Mouse (Mus musculus) liver (tissue): ENCODE measurements around the gene Cnpy2.
"Not testable (repeated sequence)": the region's sequence is repeated elsewhere in the genome, so short reads cannot be mapped to it uniquely, and the experiment has no call there.

ENCODE experiments used
- DNase-seq: peaks from one replicate; pipeline ENCODE4 v3.0.0-alpha.2; 2020; ENCODE audit warnings: mixed read lengths

Cnpy2 gene

DNA sequence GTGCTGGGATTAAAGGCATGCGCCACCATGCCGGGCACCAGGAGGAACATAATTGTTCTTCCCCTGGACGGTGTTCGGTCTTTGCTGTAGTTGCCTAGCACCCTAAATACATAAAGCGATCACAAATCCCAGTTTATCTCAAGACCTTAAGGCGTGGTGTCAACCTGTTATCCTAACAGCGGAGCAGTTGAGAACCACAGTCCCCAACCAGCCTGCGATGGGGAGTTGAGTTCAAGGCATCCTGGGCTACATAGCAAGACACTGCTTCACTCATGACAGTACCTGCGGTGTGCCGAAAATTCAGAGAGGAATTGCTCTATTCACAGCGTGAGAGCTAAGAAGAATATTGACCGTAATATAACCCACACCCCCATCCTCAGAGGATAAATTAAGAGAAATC, 618 bp upstream of the Cnpy2 start:
- DNase-seq: no peak

DNA sequence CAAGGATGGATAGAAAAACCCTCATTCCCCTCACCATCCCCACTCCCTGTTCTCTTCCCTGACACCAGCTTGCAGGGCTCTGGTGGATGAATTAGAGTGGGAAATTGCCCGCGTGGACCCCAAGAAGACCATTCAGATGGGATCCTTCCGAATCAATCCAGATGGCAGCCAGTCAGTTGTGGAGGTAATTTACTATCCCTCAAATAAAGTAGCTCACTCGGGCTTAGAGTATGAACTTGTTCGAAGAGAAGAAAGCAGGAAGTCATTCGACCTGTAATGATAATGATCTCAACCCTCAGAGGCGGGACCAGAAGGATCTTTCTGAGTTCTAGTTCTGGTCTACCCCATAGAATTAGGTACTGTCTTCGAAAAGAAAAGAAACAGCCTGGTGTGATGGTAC, 1.3 kb downstream of the Cnpy2 start:
- DNase-seq: no peak

DNA sequence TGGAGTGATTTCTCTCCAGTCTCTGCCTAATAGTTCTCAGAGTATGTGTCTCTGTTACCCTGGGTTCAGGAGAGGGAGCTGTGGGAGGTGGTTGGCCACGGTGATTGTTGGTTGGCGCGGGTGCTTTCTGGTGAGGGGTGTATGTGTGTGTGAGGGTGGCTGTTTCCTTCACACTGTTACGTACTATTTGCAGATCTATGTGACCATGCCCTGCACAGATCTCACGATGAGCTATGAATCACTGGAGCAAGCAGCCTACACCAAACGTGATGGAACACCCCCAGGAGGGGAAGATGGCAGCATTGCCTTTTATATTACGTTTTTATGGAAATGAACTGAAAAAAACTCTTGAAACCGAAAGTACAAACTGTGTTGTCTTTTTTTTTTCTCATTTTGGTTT, 4.6 kb downstream of the Cnpy2 start:
- no peak for DNase-seq

DNA sequence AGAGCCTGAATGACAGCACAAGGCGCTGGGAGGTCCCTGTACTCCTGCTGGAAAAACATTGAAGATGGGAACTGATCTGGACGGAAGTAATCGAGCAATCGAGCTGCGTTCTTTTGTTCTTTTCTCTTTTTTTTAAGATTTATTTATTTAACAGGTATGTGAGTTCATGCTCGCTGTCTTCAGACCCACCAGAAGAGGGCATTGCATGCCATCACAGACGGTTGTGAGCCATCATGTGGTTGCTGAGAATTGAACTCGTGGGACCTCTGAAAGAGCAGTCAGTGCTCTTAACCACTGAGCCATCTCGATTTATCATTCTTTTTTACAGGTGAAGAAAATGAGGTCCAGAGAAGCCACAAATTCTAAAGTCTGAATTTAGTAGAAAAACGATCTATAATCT, 5.4 kb downstream of the Cnpy2 start:
- no peak for DNase-seq

DNA sequence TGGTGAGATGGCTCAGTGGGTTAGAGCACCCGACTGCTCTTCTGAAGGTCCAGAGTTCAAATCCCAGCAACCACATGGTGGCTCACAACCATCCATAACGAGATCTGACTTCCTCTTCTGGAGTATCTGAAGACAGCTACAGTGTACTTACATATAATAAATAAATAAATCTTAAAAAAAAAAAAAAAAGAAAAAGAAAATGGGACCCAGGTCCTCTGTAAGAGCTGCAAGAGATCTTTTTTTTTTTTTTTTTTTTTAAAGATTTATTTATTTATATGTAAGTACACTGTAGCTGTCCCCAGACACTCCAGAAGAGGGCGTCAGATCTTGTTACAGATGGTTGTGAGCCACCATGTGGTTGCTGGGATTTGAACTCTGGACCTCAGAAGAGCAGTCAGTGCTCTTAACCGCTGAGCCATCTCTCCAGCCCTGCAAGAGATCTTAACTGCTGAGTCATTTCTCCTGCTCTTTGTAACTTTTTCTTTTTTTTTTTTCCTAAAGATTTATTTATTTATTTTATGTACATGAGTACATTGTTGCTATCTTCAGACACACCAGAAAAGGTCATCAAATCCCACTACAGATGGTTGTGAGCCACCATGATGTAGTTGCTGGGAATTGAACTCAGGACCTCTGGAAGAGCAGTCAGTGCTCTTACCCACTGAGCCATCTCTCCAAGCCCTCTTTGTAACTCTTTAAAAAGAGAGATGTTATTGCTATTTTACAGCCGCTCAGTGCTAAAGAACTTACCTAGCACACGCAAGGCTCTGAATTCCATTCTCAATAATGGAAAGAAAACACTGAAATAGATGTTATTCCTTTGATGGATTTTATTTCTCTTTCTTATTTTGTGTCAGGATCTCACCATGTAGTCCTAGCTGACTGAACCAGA, 10.3 kb downstream of the Cnpy2 start:
- DNase-seq: not testable (repeated sequence)

DNA sequence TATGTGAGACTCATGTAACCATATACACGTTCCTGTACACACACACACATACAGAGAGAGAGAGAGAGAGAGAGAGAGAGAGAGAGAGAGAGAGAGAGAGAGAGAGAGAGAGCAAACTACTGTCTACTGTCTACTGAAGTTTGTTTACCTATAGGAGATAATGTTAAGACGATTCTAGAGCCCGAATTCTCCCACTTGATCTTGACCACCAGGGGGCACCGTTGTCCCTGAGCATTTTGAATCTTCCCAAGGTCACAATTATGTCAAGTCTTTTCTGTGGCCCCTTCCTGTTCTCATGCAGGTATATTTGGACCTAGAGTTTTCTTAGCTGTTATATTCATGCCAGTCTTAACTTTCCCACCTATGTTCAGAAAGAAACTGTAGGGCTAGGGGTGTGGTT, 13.3 kb downstream of the Cnpy2 start:
- DNase-seq: peak; percentile 91

DNA sequence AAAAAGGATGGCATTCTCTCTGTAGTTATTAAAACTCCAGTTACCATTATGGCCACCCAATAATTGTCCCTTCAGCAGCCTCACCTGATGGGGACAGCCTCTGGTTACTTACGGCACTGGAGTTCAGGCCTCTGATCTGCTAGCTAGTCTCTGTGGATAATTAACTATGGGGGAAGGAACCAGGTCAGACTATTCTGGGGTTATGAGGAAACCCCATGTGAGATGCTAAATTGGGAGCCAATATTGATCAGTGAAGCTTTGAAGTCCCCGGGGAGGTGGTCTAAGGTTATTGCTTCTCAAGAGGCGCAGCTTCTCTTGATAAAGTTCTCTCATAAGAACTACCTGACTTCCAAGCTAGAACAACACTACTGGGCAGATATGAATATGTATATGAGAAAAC, 13.9 kb downstream of the Cnpy2 start:
- no peak for DNase-seq

DNA sequence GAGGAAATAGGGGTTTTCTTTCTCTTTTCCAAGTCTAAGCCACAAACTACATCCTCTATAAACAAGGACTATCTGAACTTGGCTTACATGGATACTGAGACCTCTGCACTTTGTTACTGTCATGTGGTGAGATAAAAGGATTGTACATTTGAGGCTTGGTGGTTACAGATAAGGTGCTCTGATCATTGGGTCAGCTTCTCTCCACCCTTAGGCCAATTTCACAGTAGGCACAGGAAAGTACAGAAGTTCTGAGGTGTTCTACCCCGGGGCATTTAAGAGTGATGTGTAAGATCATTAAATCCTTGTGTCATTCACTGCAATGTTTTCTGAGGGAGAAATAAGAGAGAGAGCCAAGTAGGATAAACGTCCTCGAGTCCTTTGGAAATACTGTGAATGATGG, 14.3 kb downstream of the Cnpy2 start:
- DNase-seq: no peak

DNA sequence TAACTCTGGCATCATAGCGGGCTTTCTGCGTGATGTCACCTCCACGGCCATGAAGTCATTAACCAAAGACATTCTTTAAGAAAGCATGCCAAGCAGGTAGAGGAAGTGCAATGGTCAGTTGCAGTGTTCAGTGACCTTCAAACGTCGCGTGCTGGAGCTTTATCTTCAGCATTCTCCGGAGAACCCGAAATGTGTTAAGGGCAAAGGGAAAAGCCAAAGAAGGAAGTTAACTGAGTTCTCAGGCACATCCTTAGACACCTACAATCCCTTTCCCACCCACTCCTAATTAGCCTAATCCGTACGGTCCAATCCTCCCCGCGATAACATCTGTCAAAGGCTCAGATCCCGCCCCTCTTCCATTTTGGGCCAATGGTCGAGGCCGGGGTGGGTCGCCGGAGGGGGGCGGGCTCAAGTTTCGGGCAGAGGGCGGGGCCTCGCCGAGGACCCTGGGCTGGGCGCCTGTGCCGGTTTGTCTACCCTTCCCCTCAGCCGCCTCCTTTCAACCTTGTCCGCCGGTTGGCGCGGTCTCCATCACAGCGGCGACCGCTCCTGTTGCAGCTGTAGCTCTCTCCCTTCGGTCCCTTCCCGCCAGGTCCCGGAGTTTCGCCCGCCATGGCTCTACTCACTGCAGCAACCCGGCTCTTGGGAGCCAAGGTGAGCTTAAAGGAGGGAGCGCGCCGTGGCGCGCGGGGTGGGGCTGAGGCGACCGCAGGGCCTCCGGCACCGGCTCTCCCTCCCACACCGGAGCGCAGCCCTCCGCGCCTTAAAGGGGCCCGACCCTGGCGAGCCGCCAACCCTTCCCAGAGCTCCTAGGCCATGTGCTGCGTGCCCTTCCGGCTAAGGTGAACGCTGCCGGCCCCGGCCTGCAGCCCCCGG, 15.3 kb downstream of the Cnpy2 start, which contains the start of gene Cs:
Gene Cs, plus strand, starts transcription at position 429 of the 876 bp plus-strand sequence.
- peak; percentile 98 for DNase-seq

DNA sequence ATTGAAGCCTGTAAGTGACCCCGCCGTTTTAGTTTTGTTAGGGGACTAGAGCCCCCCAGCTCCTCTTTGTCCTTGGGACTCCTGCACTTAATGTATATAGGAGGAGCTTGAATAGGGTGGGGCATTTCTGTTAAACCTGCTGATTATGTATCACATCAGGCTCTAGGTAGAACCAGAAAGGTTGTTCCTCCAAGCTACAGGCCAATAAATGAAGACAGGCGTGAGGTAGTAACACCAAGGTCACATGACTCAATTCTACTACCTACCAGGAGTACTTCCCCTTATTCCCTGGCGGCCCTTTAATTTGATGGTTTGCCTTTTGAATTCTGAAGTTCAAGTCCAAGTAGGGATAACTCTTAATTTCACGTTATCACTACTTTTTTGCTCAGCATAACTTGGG, 16.2 kb downstream of the Cnpy2 start:
- no peak for DNase-seq

DNA sequence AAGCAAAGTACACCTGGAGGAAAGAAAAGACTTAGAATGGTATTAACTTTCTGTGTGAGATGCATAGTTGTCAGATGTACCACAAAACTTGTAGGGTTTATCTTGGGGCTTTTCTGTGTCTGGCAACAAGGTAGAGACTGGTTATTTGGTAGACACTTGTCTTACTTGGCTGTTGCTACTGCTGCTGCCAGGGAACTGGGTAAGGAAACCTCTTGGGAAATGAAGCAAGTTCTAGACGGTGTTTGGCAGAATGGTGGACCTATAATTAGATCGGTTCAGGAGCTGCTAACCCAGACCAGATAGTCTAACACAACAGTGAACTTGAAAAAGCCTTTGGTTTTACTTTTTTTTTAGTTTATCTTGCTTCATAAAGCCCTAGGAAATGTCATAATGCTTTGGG, 16.7 kb downstream of the Cnpy2 start:
- no peak for DNase-seq

DNA sequence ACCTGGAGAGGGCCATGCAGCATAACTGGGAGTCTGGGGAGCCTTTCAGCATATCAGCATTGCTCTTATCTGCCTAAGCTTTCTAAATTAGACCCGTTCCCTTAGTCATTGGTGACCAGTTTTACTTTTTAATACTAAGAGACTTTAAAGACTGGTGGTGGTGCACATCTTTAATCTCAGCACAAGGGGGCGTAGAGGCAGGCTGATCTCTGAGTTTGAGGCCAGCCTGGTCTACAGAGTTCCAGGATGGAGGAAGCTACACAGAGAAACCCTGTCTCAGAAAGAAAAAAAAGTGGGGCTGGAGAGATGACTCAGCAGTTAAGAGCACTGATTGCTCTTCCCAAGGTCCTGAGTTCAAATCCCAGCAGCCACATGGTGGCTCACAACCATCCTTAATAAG, 18.0 kb downstream of the Cnpy2 start:
- DNase-seq: peak; percentile 24

DNA sequence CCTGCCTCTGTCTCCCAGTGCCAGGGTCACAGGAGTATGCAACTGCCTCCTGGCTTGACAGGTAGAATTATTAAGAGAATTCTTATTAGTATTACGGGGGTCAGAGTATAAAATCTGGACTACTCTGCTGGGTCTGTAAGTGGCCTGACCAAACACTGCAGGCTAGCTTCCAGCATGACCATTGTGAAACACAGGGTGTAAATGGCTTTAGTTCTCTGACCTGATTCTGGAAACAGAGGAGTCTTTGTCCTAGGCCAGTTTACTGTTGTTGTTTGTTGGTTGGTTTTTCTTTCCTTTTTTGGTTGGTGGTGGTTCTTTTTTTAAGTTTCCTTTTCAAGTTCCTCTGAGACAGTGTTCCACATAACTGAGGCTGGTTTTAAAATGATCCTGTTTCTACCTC, 21.2 kb downstream of the Cnpy2 start:
- DNase-seq: no peak

DNA sequence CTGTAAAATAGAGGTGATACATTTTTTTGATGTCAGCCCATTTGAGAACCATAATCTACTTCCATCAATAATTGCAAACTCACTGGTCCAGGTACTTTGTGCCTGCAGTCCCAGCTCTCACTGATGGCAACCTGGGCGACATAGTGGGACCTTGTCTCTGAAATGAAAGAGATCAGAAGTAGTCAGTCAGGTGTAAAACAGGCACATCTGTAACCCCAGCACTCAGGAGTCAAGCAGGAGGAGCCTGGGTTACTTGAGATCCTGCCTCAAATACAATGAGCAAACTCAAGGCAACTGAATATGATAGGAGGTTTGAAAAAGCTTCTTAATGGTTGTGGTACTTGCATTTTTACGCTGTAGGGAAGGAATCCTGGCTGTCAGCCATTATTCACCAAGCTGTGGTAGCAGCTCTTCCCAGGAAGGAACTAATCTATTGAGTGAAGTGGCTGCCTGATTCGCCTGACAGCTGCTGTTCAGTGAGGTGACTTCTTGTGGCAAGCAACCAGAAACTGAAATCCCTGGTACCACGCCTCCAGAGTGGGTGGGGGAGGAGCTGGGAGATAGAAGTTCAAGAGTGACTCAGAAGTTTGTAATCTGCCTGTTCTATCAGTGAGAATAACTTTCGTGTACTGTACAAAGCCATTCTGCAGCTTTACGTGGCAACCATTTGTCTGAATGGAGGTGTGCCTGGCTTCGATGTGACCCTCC, 22.5 kb downstream of the Cnpy2 start:
- peak; percentile 90 for DNase-seq

DNA sequence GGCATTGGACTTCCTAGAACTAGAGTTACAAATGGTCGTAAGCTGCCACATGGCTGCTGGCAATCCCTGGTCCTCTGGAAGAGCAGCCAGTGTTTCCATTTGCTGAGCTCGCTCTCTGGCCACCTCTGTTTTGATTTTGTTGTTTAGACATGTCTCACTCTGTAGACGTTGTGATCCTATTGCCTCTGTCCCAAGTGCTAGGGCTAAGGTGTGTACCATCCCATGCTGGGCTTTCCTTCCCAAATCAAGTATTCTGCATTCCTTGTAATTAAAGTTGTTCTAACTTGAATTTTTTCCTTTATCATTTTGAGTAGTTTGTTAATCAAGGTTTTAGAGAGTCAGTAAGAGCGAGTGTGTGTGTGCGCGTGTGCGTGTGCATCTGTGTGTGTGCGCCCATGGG, 25.3 kb downstream of the Cnpy2 start:
- no peak for DNase-seq

DNA sequence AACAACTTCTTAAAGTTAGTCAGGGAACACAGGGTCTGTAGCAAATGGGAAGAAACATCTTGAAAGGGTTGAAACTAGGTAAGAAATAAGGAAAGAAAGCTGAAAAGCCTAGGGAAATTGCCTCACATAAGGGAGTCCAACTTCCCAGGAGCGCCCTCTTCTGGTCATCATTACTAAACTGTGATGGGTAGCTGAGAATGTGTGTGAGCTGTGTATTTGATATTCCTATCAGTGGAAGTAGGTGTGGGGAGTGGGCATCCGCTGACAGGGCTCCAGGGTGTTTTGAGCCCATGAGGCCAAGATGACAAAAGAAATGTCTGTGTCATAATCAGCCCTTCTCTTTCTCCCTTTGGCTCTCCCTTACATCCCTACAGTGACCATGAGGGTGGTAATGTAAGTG, 36.5 kb downstream of the Cnpy2 start:
- peak; percentile 52 for DNase-seq

DNA sequence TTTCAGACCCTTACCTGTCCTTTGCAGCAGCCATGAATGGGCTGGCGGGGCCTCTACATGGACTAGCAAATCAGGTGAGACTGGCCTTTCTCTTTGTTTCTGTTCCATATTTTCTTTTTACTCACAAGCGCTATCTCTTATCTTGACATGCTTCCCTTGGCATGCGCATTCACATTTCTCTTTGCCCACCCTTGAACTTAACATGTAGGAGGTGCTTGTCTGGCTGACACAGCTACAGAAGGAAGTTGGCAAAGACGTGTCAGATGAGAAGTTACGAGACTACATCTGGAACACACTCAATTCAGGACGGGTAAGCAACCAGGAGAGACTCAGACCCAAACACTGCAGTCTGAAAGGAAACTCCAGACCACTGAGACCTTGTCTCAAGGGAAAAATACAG, 37.0 kb downstream of the Cnpy2 start:
- DNase-seq: no peak

DNA sequence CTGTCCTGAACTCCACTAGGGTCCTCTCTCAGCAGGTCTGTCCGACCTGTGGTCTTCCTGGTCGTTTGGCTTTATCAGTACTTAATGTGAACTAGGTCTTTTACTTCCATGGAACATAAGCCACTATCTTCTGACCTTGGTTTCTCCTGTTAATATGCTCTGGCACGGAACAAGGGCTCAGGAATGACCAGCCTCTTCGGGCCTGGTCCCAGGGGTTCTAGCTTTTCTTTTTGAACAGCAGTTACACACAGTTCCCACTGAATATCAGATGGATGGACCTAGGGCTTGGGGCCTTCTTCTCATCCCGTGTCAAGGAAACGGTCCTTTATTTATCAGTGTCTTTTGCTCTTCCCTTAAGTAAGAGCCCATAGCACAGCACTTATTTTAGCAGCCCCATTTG, 39.6 kb downstream of the Cnpy2 start:
- no peak for DNase-seq

DNA sequence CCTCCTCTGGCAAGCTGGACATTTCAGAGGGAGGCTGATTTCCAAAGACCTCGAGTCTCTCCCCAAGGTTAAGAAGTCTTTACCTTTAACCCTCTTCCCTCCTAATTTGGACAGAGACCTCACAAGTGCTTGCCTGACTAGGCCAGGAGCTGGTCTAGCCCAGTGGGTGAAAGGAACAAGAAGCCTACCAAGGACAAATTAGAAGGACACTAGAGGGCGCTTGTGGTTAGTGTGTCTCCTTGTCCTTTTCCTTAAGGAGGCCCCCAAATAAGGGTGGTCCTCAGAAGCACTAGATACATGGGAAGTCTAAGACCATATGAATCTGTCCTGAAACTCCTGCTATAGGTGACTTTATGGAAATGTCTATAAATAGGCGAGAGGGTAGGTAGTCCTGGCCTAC, 40.3 kb downstream of the Cnpy2 start:
- DNase-seq: no peak

DNA sequence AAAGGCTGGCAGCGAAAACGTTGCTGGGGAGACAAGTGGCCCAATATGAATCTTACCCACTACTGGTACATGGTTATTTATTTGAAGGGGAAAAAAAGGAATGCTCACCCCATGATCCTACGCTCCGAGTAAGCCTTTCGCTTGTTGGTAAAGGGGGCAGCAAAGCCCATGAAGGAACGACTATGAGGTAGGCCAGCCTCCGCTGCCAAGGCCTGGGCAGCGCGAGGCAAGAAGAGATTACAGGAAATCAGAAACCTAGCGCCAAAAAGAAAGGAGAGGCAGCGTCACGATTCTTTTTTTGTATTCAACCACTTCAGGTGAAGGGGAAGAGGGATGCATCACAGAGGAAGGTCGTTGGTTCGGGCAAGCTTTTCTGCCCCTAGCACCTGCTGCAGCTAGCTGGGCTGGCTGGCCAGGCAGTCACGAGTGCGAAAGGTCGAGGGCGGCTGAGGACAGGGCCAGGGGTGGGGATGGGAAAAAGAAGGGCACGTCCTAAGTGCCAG, 45.7 kb downstream of the Cnpy2 start:
- no peak for DNase-seq

DNA sequence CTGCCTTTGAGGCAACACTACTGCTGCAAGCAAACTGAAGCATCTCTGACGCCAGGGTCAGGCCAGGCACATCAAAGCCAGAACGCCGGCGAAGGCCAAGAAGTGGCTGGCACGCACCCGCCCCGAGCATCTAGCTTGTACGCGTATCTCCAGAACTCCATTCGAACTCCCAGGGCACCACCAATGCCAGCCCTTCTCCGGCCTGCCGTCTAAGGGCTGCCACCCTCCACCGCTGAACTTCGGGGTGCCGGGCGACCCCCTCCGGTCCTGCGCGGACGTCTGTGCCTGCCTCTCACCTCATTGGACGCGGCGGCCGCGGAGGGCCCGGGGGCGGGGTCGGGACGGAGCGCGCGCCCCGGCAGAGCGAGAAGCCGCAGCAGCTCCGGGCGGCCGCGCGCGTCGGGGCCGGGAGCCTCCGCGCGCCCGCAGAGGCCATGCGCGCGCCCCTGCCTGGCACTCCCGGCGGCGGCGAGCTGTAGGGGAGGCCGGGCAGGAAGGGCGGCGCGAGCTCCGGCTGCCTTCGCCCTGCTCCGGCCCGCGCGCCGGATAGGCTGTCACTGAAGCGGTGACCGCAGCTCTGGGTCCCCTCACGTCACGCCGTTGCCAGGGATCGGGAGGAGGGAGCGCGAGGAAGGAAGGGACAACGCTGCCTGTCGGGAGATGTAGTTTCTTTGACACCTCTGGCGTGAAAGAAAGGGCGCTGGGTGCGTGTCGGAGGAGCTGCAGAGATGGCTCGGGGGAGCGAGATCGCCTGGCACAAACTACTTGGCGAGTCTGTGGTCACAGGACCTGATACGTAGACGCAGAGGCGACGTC, 46.4 kb downstream of the Cnpy2 start, which contains the start of gene Coq10a:
Gene Coq10a, minus strand, starts transcription at position 596 of the 816 bp plus-strand sequence.
- peak; percentile 88 for DNase-seq

DNA sequence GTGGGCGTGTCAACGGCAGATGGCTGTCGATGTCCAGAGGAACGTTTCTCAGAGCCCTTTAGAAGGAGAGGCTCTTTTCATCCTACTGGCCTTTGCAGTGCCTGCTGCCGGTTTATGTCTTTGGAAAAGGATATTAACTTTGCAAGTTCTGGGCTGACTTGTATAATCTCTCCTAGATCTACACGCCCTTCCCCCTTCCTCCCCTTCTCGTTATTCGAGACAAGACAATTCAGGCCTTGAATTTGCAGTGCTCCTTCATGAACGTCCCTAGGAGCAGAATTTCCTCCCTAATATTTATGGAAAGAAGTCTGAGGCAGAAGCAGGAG, 46.9 kb downstream of the Cnpy2 start:
- no peak for DNase-seq
